Mouse (Mus musculus): ENCODE measurements around the gene Eps15.

Eps15 gene

DNA sequence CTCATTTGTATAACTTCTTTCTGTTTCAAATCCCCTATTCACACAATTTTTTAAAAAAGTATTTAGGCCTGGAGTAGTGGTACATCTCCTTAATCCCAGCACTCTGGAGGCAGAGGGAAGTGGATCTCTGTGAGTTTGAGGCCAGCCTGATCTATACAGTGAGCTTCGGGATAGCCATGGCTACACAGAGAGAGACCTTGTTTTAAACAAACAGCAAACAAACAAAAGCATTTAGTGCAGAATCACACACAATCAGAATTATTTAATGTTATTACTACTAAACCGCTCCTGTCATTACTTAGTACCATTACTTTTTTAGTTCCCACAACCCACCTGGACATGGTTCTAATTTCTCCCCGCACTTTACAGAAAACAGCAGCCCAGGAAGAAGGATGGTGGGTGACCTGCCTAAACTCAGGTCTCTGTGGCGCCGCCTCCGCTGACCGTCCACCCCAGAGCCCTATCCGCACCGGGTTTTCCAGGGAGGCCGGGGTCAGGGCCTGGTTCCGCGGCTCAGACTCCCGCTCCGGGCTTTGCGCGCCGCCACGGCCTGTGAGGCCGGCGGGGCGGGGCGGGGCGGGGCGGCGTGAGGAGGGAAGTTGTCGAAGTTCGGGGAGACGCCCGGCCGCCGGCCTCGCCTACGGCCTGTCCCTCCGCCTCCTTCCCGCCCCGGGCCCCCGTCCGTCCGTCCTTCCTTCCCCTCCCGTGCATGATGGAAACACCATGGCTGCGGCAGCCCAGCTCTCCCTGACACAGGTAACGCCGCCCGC is at the start of gene Eps15:
Eps15 (plus strand) TSS at position 580 of the 770 bp plus-strand sequence.
- peak; percentile 95 for ATAC-seq (ENCODE audit: insufficient number of reproducible peaks, low FRiP score, low TSS enrichment)

DNA sequence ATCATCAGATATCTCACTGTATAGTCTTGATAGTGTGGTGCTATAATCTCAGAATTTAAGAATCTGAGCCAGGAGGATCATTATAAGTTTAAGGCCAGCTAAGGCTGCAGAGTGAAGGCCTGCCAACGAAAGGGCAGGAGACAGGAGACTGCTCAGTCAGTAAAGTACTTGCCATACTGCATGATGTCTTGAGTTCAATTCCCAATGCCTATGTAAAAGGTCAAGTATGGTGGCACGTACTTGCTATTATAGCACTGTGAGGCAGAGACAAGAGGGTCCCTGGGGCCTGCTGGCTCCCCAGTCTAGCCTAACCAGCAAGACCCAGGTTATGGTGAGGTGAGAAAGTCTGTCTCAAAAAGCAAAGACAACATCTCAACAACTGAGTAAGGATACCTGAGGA is 45.9 kb upstream of the Eps15 start, which contains the start of gene Calr4:
Calr4 (plus strand) TSS at position 301 of the 400 bp plus-strand sequence.
- ATAC-seq (ENCODE audit: insufficient number of reproducible peaks, low FRiP score, low TSS enrichment), result no peak

- no peak for ATAC-seq (ENCODE audit: insufficient number of reproducible peaks, low FRiP score, low TSS enrichment)
Measured at GRCm38 (mm10) chr4:109234806-109235350, 45.2 kb upstream of the Eps15 start.

DNA sequence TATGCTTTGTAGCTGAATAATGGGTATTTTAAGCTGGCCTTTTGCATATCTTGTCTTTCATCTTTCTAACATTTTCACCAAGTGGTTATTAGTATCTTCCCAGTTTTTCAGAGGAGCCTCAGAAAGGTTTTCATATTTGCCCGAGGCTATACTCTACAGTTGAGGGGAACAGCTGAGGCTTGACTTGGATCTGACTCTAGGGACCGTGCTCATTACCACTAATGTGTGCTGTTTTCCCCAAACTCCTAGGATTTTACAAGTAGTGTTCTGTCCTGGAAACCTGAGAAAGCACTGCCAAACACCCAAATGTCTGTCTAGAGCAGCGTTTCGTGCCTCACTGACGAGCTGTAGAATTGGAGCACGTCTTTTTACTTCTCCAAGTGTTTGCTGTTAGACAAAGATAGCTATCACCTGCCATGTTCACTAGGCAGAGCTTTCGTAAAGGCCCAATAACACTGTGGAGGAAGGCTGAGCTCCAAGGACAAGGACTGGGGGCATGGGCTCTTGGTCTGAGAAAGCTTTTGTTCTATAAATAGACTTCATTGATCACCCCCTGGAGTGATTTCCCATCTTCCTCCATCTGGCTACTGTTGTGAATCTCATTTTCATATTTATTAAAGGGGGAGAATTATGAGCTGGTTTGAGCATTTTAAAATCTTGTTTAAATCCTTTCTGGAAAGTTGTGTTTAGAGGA is 43.7 kb upstream of the Eps15 start:
- ATAC-seq (ENCODE audit: insufficient number of reproducible peaks, low FRiP score, low TSS enrichment), result no peak

DNA sequence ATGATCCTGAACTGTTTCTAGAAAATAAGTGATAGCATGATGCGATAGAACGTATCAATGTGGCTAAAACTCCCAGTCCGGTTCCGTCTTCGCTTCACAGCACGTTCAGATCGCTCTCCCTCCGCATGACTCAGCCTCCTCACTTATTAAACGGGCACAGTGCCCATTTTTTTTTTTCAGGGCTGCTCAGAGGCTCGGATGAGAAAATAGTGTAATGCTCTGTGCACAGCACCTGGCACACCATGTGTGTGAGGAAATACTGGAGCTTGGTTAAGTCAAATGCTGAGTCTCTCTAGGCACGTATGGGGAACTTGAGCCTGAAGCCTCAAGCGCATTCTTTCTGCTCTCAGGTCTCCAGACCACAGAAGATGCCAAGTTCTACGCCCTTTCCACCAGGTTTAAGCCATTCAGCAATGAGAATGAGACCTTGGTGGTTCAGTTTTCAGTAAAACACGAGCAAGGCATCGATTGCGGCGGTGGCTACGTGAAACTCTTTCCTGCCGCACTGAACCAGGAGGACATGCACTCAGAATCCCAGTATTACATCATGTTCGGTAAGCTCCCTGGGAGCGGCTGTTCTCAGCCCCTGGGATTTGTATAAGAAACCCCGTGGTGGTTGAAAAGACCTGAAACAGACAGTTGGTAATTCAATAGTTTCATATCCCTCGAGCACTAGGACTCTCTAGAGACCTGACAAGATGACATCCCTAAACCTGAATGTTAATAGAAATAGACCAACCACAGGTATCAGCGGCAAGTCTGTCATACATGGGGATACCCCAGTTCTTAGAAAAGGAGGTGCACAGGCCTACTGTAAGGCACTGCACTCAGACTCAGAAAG is 41.4 kb upstream of the Eps15 start:
- ATAC-seq (ENCODE audit: insufficient number of reproducible peaks, low FRiP score, low TSS enrichment), result no peak

DNA sequence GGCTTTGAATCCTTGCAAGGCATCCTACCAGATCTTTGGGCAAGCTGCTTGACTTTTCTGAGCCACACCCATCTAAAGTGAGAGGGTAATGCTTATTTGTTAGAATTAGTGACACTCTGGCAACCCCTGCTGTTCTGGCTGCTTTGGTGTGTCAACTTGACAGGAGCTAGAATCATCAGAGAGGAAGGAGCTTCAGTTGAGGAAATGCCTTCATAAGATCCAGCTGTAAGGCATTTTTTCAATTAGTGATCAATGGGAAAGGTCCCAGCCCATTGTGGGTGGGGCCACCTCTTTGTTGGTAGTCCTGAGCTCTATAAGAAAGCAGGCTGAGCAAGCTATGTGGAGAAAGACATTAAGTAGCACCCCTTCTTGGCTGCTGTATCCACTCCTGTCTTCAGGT is 38.8 kb upstream of the Eps15 start:
- ATAC-seq (ENCODE audit: insufficient number of reproducible peaks, low FRiP score, low TSS enrichment), result no peak

- no peak; the same call in 1 of the 2 replicates for ATAC-seq (ENCODE audit: insufficient number of reproducible peaks, low FRiP score, low TSS enrichment)
Measured at GRCm38 (mm10) chr4:109241934-109242333, 38.1 kb upstream of the Eps15 start.

GRCm38 (mm10) chr4:109244506-109244905 is 35.6 kb upstream of the Eps15 start:
- no peak for ATAC-seq (ENCODE audit: insufficient number of reproducible peaks, low FRiP score, low TSS enrichment)

GRCm38 (mm10) chr4:109245016-109245620 is 35.0 kb upstream of the Eps15 start:
- no peak for ATAC-seq (ENCODE audit: insufficient number of reproducible peaks, low FRiP score, low TSS enrichment)

DNA sequence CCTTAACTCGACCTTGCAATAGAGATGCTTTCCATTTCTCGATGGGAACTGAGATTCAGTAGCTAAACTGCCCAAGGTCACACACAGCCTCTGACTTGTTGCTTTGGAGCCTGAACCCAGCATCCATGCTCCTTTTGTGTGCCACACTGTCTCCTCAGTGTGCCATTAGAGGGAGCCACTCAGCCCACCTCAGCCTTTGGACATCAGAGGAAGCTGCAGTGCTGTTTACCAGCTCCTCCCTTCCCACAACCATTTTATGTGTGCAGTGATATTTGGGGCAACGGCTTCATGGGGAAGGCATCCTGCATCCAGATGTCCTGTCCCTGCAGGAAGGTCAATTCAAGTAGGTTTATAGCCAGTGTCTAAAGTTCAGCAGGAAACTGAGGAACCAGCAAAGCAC is 28.5 kb upstream of the Eps15 start:
- no peak for ATAC-seq (ENCODE audit: insufficient number of reproducible peaks, low FRiP score, low TSS enrichment)

DNA sequence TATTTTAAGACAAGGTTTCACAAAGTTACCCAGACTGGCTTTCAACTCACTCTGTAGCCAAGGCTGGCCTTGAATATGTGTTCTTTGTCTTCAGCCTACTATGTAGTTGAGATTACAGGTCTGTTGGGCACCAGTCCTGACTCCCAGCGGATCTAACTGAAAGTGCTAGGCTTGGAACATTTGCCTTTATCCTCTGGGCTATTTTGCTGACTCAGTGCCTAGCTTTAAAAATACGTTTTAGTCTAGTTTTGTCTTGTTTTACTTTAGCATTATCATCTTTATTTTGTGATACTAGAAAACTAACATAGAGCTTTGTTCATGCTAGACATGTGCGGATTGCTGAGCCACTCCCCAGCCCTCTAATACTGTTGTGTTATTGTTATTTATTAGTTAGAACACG is 27.9 kb upstream of the Eps15 start:
- ATAC-seq (ENCODE audit: insufficient number of reproducible peaks, low FRiP score, low TSS enrichment), result no peak

GRCm38 (mm10) chr4:109253664-109254151 is 26.4 kb upstream of the Eps15 start:
- ATAC-seq (ENCODE audit: insufficient number of reproducible peaks, low FRiP score, low TSS enrichment), result no peak

GRCm38 (mm10) chr4:109254511-109254910 is 25.6 kb upstream of the Eps15 start:
- no peak for ATAC-seq (ENCODE audit: insufficient number of reproducible peaks, low FRiP score, low TSS enrichment)

DNA sequence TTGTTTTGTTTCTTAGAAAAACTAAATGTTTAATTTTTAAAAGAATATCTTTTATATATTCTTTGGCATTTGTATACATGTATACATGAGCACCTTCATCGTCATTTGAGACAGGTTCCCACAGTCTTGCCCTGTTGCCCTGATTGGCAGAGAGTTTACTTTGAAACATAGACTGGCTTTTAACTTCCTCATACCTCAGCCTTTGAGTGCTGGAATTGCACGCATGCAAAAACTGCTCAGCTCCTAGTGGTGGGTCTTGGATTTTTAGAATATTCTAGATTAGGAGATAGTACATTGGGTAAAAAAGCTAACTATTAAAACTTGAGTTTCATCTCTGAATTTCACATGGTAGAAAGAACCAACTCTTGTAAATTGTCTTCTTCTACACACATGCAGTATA is 24.7 kb upstream of the Eps15 start:
- ATAC-seq (ENCODE audit: insufficient number of reproducible peaks, low FRiP score, low TSS enrichment), result no peak

- no peak for ATAC-seq (ENCODE audit: insufficient number of reproducible peaks, low FRiP score, low TSS enrichment)
Measured at GRCm38 (mm10) chr4:109255727-109256417, 24.2 kb upstream of the Eps15 start.

GRCm38 (mm10) chr4:109256791-109257190 is 23.3 kb upstream of the Eps15 start:
- no peak for ATAC-seq (ENCODE audit: insufficient number of reproducible peaks, low FRiP score, low TSS enrichment)

- no peak for ATAC-seq (ENCODE audit: insufficient number of reproducible peaks, low FRiP score, low TSS enrichment)
Measured at GRCm38 (mm10) chr4:109257639-109258038, 22.4 kb upstream of the Eps15 start.

GRCm38 (mm10) chr4:109262068-109262467 is 18.0 kb upstream of the Eps15 start:
- ATAC-seq (ENCODE audit: insufficient number of reproducible peaks, low FRiP score, low TSS enrichment), result no peak

DNA sequence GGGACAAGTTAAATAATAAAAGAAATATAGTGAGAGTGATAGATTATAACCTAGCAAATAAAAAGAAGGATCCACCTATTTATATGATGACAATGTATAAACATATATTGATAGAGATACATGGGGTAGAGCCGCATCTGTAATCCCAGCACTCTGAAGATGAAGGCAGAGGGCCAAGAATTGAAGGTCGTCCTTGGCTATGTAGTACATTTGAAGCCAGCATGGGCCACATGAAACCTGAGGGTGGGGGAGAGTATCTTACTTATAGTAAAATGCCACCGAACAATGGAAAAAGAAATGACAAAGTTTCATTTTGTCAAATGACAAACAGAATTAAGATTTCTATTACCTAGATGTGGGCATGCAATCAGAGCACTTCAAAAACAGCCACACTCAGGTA is 14.0 kb upstream of the Eps15 start:
- no peak for ATAC-seq (ENCODE audit: insufficient number of reproducible peaks, low FRiP score, low TSS enrichment)

Measured in cerebellum, adult (tissue).